Mouse (Mus musculus): ENCODE data around the gene Slc3a2.

Slc3a2 gene

GRCm38 (mm10) chr19:8662337-8662736 lies 60.8 kb downstream of the Slc3a2 start:
- DNase-seq (ENCODE audit: low spot score in 2 of 2): peak; percentile 14 to 30

- no peak for DNase-seq (ENCODE audit: low spot score in 2 of 2)
Measured at GRCm38 (mm10) chr19:8661821-8662307, 61.3 kb downstream of the Slc3a2 start.
